Mouse (Mus musculus) naive thymus-derived CD4-positive, alpha-beta T cell, adult 2 months (primary cell): ENCODE measurements around the gene Angptl1.

Experiments used
- DNase-seq: peaks from one replicate; pipeline ENCODE4 v3.0.0-alpha.2; 2011; ENCODE audit warnings: low read depth

Angptl1 gene

GRCm38 (mm10) chr1:156870616-156871015 is 32.3 kb downstream of the Angptl1 start:
- DNase-seq, result no peak

GRCm38 (mm10) chr1:156884782-156885181 is 46.4 kb downstream of the Angptl1 start:
- no peak for DNase-seq

GRCm38 (mm10) chr1:156885879-156886278 is 47.5 kb downstream of the Angptl1 start:
- no peak for DNase-seq

- no peak for DNase-seq
These were observed 50.5 kb downstream of the Angptl1 start for GRCm38 (mm10) chr1:156888830-156889229.

GRCm38 (mm10) chr1:156891561-156891960 is 53.2 kb downstream of the Angptl1 start:
- DNase-seq, result no peak

- DNase-seq, result peak; percentile 64
These were observed 63.3 kb downstream of the Angptl1 start for GRCm38 (mm10) chr1:156901689-156902088.

GRCm38 (mm10) chr1:156903899-156904298 is 65.5 kb downstream of the Angptl1 start:
- DNase-seq, result no peak

GRCm38 (mm10) chr1:156905660-156906059 is 67.3 kb downstream of the Angptl1 start:
- DNase-seq, result no peak

- DNase-seq, result no peak
These were observed 70.9 kb downstream of the Angptl1 start for GRCm38 (mm10) chr1:156909265-156909664.

- DNase-seq, result no peak
These were observed 71.5 kb downstream of the Angptl1 start for GRCm38 (mm10) chr1:156909866-156910265.
